Mouse (Mus musculus) forebrain, embryonic 14.5 days (tissue): ENCODE data around the gene Ggact. TPM values are rescaled to one million over a fixed set of nuclear protein-coding genes. Genes with fewer than 3 reads are reported as not detected.

Source experiments
- ATAC-seq: fragments of 200-750 bp; cut with Nextera tagmentation; 2 replicates; pipeline ENCODE4 v1.8.0; 2017; ENCODE audit warnings: mild to moderate bottlenecking, moderate library complexity
- DNase-seq: peaks from one replicate; pipeline ENCODE4 v3.0.0-alpha.2; 2015; ENCODE audit warnings: low spot score
- H3K27ac ChIP-seq: fragments of 300-500 bp; sonication (generic); 2 replicates; pipeline ENCODE4 v1.5.1; 2014; ENCODE audit warnings: low read depth, mild to moderate bottlenecking, control low read depth, low read length, moderate library complexity
- H3K27me3 ChIP-seq: fragments of 300-500 bp; sonication (generic); replicated peaks from 2 replicates; pipeline ENCODE4 v1.6.1; 2014; ENCODE audit warnings: low read length, control low read depth, mixed read lengths; ENCODE audit not compliant: control insufficient read depth, insufficient read depth
- H3K36me3 ChIP-seq: fragments of 300-500 bp; sonication (generic); 2 replicates; pipeline ENCODE4 v1.6.1; 2014; ENCODE audit warnings: low read length, control low read depth; ENCODE audit not compliant: control insufficient read depth, insufficient read depth
- H3K4me1 ChIP-seq: fragments of 300-500 bp; sonication (generic); 2 replicates; pipeline ENCODE4 v1.6.1; 2014; ENCODE audit warnings: antibody characterized with exemption, low read length, control low read depth; ENCODE audit not compliant: control insufficient read depth, insufficient read depth
- H3K4me2 ChIP-seq: fragments of 300-500 bp; sonication (generic); 2 replicates; pipeline ENCODE4 v1.6.1; 2014; ENCODE audit warnings: mild to moderate bottlenecking, control low read depth, low read length
- H3K4me3 ChIP-seq: fragments of 300-500 bp; sonication (generic); 2 replicates; pipeline ENCODE4 v1.5.1; 2014; ENCODE audit warnings: low read depth, low read length, control low read depth
- H3K9ac ChIP-seq: fragments of 300-500 bp; sonication (generic); 2 replicates; pipeline ENCODE4 v1.6.1; 2014; ENCODE audit warnings: mild to moderate bottlenecking, low read length, control low read depth, moderate library complexity
- H3K9me3 ChIP-seq: fragments of 300-500 bp; sonication (generic); replicated peaks from 2 replicates; pipeline ENCODE4 v1.6.1; 2016; ENCODE audit warnings: low read length, control low read depth, mixed read lengths; ENCODE audit not compliant: control insufficient read depth
- WGBS: fragments of 180-500 bp; shearing (Covaris S2); extraction: QIAGEN DNeasy Blood & Tissue Kit; methylation state at CpG from one replicate; pipeline ENCODE4 v1.1.7; 2014; 5-methylcytosine and 5-hydroxymethylcytosine counted together
- polyA plus RNA-seq: library from polyadenylated mRNA; unstranded; fragments of >200 nt; fragmentation: Nextera tagmentation; extraction: Ambion mirVana; gene quantifications from 2 replicates; pipeline ENCODE4 v1.2.1, GENCODE M21; 2014

Gene Ggact
- polyA plus RNA-seq, 1 experiment from 2014 or later = 6.9 TPM

DNA sequence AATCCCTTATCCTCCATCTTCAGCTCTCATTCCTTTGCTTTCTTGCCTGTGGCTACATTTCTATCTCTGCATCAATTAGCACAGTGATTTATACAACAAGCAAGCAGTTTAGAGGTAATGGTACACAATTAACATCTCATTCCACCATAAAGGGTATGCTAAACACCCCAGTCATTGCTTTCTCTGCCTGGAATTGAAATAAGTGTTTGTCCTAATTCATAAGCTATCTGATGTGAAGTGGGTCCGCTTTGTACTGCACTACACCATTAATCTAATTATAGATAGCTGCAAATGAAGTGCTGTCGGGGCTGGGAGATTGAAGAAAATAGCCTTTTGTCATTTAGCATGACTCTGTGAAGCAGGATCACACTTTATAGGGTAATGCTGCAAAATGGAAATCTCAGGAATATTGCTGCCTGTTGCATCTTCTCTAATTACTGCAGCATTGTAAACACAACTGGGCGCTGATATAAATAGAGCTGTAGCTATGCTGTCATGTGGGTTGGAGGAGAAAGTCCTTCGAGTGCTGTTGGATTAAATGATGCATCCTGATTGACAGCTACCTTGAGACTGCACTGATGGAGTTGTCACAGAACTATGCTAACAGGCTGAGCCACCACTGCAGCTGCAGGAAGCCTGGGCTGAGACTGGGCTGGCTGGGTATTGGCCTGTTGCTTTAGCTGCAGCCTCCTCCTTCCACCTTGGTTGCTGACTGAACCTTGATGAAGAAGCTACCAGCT is 41.5 kb downstream of the Ggact start:
- Histone ChIP-seq H3K27ac (no peak overlapping the region), H3K9me3 (no peaks in the 10 kb centered on the region), H3K4me3 (no peak overlapping the region), H3K27me3 (peaks cover 5% of the 10 kb centered on the region; the same call in 1 of the 2 replicates), H3K4me2 (no peak overlapping the region), H3K36me3 (no peaks in the 10 kb centered on the region), H3K9ac (no peak overlapping the region), H3K4me1 (peaks cover 26% of the 10 kb centered on the region; the same call in 1 of the 2 replicates)
- peak; percentile 80 for ATAC-seq
- WGBS = 4% methylated on average over 4 of the region's 4 CpGs
- peak; percentile 82 for DNase-seq

DNA sequence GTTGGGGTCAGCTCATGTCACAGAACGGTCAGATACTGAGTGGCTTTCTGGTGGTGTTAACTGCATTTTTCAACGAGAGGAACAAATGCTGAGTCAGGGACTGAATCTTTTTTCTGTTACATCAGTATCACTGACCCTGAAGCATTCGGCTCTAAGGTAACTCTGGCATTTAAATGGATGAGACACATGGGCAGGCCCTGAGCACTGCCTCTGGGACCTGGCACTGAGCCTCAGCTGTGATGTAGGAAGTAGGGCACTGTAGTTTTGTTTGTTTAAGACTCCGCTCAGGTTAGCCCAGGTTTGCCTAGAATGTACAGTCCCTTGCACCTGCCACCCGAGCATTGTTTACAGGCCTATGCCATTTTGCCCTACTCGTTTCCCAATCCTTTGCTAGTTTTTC is 43.7 kb downstream of the Ggact start:
- H3K4me1 ChIP-seq = peaks cover 17% of the 10 kb centered on the region; the same call in 1 of the 2 replicates
- ATAC-seq (no peak), DNase-seq (no peak)
- no peak overlapping the region for H3K9ac ChIP-seq
- no peaks in the 10 kb centered on the region for H3K9me3 ChIP-seq
- WGBS = 75% methylated on average over 6 of the region's 6 CpGs
- no peak overlapping the region for H3K27ac ChIP-seq
- no peak overlapping the region for H3K4me2 ChIP-seq
- H3K36me3 ChIP-seq = no peaks in the 10 kb centered on the region
- H3K27me3 ChIP-seq = peaks cover 9% of the 10 kb centered on the region; the same call in 1 of the 2 replicates
- no peak overlapping the region for H3K4me3 ChIP-seq

GRCm38 (mm10) chr14:122867531-122868285 is 45.8 kb downstream of the Ggact start:
- Histone ChIP-seq H3K9ac (no peak overlapping the region), H3K27ac (no peak overlapping the region), H3K4me1 (peaks cover 16% of the 10 kb centered on the region; the same call in 1 of the 2 replicates), H3K4me2 (no peak overlapping the region), H3K9me3 (no peaks in the 10 kb centered on the region), H3K36me3 (no peaks in the 10 kb centered on the region), H3K4me3 (no peak overlapping the region), H3K27me3 (peaks cover 4% of the 10 kb centered on the region; the same call in 1 of the 2 replicates)
- DNase-seq (peak; percentile 73), ATAC-seq (0 out of 2 replicates have a peak, but pooled peaks have one; percentile 11)
- WGBS = 67% methylated on average over 4 of the region's 4 CpGs

- no peak overlapping the region for H3K4me3 ChIP-seq
- DNase-seq = no peak
- ATAC-seq = no peak
- H3K9ac ChIP-seq = no peak overlapping the region
- H3K36me3 ChIP-seq = no peaks in the 10 kb centered on the region
- no peaks in the 10 kb centered on the region for H3K9me3 ChIP-seq
- no peak overlapping the region for H3K27ac ChIP-seq
- 86% methylated on average over 4 of the region's 4 CpGs for WGBS
- H3K4me2 ChIP-seq = no peak overlapping the region
- peaks cover 12% of the 10 kb centered on the region; the same call in 1 of the 2 replicates for H3K4me1 ChIP-seq
- H3K27me3 ChIP-seq = peaks cover 4% of the 10 kb centered on the region; the same call in 1 of the 2 replicates
Observed at GRCm38 (mm10) chr14:122865462-122866129, 48.0 kb downstream of the Ggact start.

DNA sequence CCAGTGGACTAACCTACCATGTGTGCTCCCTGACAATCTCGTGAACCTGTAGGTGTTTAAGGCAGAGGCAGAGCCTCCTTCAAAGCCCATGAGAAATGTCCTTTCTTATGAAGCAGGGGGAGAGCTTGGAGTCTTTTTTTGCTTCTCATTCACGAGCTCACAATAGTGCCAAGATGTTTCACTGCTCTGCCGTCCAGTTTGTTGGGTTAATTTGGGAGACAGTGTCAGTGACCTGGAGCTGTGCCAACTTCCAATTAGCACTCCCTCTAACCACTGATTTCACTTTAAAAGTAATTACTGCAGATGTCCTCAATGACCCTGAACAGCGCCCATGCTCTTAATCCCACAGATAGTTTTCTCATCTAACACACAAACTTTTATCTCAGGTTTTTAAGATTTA is 50.9 kb downstream of the Ggact start:
- H3K4me3 ChIP-seq = no peak overlapping the region
- H3K9me3 ChIP-seq = no peaks in the 10 kb centered on the region
- H3K4me2 ChIP-seq = no peak overlapping the region
- H3K36me3 ChIP-seq = no peaks in the 10 kb centered on the region
- H3K4me1 ChIP-seq = peaks cover 4% of the 10 kb centered on the region; the same call in 1 of the 2 replicates
- peak; percentile 77 for DNase-seq
- 4% methylated on average over 4 of the region's 4 CpGs for whole genome bisulfite sequencing
- peaks cover 4% of the 10 kb centered on the region; the same call in 1 of the 2 replicates for H3K27me3 ChIP-seq
- no peak overlapping the region for H3K9ac ChIP-seq
- H3K27ac ChIP-seq = no peak overlapping the region
- ATAC-seq = peak; percentile 65

GRCm38 (mm10) chr14:122859792-122860191 is 53.8 kb downstream of the Ggact start:
- no peak overlapping the region for H3K27ac ChIP-seq
- no peaks in the 10 kb centered on the region for H3K27me3 ChIP-seq
- H3K9me3 ChIP-seq = no peaks in the 10 kb centered on the region
- H3K36me3 ChIP-seq = no peaks in the 10 kb centered on the region
- peaks cover 4% of the 10 kb centered on the region; the same call in 1 of the 2 replicates for H3K4me1 ChIP-seq
- H3K9ac ChIP-seq = no peak overlapping the region
- no peak overlapping the region for H3K4me3 ChIP-seq
- ATAC-seq (no peak), DNase-seq (no peak)
- WGBS = 83% methylated on average over 1 of the region's 1 CpGs
- H3K4me2 ChIP-seq = no peak overlapping the region

- Histone ChIP-seq H3K4me2 (no peak overlapping the region), H3K4me1 (no peaks in the 10 kb centered on the region), H3K4me3 (no peak overlapping the region), H3K9me3 (no peaks in the 10 kb centered on the region), H3K36me3 (no peaks in the 10 kb centered on the region), H3K9ac (no peak overlapping the region), H3K27ac (no peak overlapping the region), H3K27me3 (no peaks in the 10 kb centered on the region)
- DNase-seq (no peak), ATAC-seq (no peak)
- WGBS = 91% methylated on average over 5 of the region's 5 CpGs
Observed at GRCm38 (mm10) chr14:122852506-122853057, 61.0 kb downstream of the Ggact start.

- WGBS = 79% methylated on average over 2 of the region's 2 CpGs
- Histone ChIP-seq H3K9ac (no peak overlapping the region), H3K4me2 (no peak overlapping the region), H3K9me3 (no peaks in the 10 kb centered on the region), H3K36me3 (no peaks in the 10 kb centered on the region), H3K4me3 (no peak overlapping the region), H3K4me1 (no peaks in the 10 kb centered on the region), H3K27me3 (no peaks in the 10 kb centered on the region), H3K27ac (no peak overlapping the region)
- ATAC-seq (no peak), DNase-seq (no peak)
Observed at GRCm38 (mm10) chr14:122837018-122837417, 76.5 kb downstream of the Ggact start.
